Mouse (Mus musculus) limb, embryonic 15.5 days (tissue): ENCODE measurements at regions not wholly inside any gene's neighbourhood (a gene's known extent, or its start where the extent isn't known, plus 50 kb on each side); places are given as distances from the start of the nearest gene placed in this dataset.

Experiments
- ATAC-seq: fragments of 200-750 bp; cut with Nextera tagmentation; 2 replicates; pipeline ENCODE4 v1.8.0; 2017; ENCODE audit warnings: low read depth, moderate TSS enrichment; ENCODE audit not compliant: insufficient number of reproducible peaks, low FRiP score, low TSS enrichment
- H3K27ac ChIP-seq: fragments of 300-500 bp; sonication (generic); 2 replicates; pipeline ENCODE4 v1.5.1; 2015; ENCODE audit warnings: moderate library complexity, mild to moderate bottlenecking, inconsistent platforms
- H3K27me3 ChIP-seq: fragments of 300-500 bp; sonication (generic); 2 replicates; pipeline ENCODE4 v1.6.1; 2015; ENCODE audit warnings: inconsistent platforms
- H3K36me3 ChIP-seq: fragments of 300-500 bp; sonication (generic); 2 replicates; pipeline ENCODE4 v1.6.1; 2015; ENCODE audit warnings: inconsistent platforms
- H3K4me1 ChIP-seq: fragments of 300-500 bp; sonication (generic); 2 replicates; pipeline ENCODE4 v1.6.1; 2015; ENCODE audit warnings: inconsistent platforms
- H3K4me2 ChIP-seq: fragments of 300-500 bp; sonication (generic); 2 replicates; pipeline ENCODE4 v1.6.1; 2015; ENCODE audit warnings: mild to moderate bottlenecking, inconsistent platforms
- H3K4me3 ChIP-seq: fragments of 300-500 bp; sonication (generic); 2 replicates; pipeline ENCODE4 v1.5.1; 2015; ENCODE audit warnings: mild to moderate bottlenecking, inconsistent platforms
- H3K9ac ChIP-seq: fragments of 300-500 bp; sonication (generic); 2 replicates; pipeline ENCODE4 v1.6.1; 2015; ENCODE audit warnings: inconsistent platforms
- H3K9me3 ChIP-seq: fragments of 300-500 bp; sonication (generic); 2 replicates; pipeline ENCODE4 v1.6.1; 2016; ENCODE audit warnings: inconsistent platforms
- WGBS: fragments of 180-500 bp; shearing (Covaris S2); methylation state at CpG from one replicate; pipeline ENCODE4 v1.1.7; 2015; 5-methylcytosine and 5-hydroxymethylcytosine counted together

DNA sequence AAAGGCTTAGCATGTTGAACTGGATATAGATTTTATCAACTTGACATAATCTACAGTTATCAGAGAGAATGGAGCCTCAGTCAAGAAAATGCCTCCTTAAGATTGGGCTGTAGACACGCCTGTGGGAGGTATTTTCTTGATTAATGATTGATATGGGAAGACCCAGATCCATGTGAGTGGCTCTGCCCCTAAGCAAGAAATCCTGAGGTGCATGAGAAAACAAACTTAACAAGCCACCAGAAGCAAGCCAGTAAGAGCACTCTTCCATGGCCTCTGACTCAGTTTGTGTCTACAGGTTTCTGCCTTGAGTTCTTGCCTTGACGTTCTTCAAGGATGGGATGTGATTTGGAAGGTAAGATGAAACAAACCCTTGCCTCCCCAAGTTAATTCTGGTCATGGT lies 91.2 kb downstream of the Zbtb18 start:
- Histone ChIP-seq H3K36me3 (no peaks in the 10 kb centered on the region), H3K9me3 (no peaks in the 10 kb centered on the region), H3K4me2 (no peak overlapping the region), H3K27ac (no peak overlapping the region), H3K9ac (no peak overlapping the region), H3K4me1 (no peaks in the 10 kb centered on the region), H3K27me3 (no peaks in the 10 kb centered on the region), H3K4me3 (no peak overlapping the region)
- ATAC-seq: no peak
- WGBS: 63% methylated on average over 2 of the region's 2 CpGs

- Histone ChIP-seq H3K4me2 (no peak overlapping the region), H3K9ac (no peak overlapping the region), H3K4me3 (no peak overlapping the region), H3K27me3 (no peaks in the 10 kb centered on the region), H3K9me3 (no peaks in the 10 kb centered on the region), H3K4me1 (no peaks in the 10 kb centered on the region), H3K36me3 (no peaks in the 10 kb centered on the region), H3K27ac (no peak overlapping the region)
- no peak for ATAC-seq
- 68% methylated on average over 15 of the region's 15 CpGs for WGBS
Measured at GRCm38 (mm10) chr1:177545031-177545735, 103.0 kb downstream of the Zbtb18 start.

GRCm38 (mm10) chr1:177547716-177548115 lies 105.6 kb downstream of the Zbtb18 start:
- Histone ChIP-seq H3K9me3 (no peaks in the 10 kb centered on the region), H3K9ac (no peak overlapping the region), H3K4me2 (no peak overlapping the region), H3K4me3 (no peak overlapping the region), H3K36me3 (no peaks in the 10 kb centered on the region), H3K4me1 (no peaks in the 10 kb centered on the region), H3K27me3 (no peaks in the 10 kb centered on the region), H3K27ac (no peak overlapping the region)
- no peak for ATAC-seq
- WGBS: 91% methylated on average over 6 of the region's 6 CpGs

GRCm38 (mm10) chr1:177555471-177556291 lies 113.5 kb downstream of the Zbtb18 start:
- Histone ChIP-seq H3K27ac (0 out of 2 replicates have a peak overlapping the region, but pooled peaks have one; percentile 8), H3K27me3 (no peaks in the 10 kb centered on the region), H3K4me1 (peaks cover 9% of the 10 kb centered on the region; the same call in 1 of the 2 replicates), H3K4me3 (no peak overlapping the region), H3K9ac (no peak overlapping the region), H3K9me3 (no peaks in the 10 kb centered on the region), H3K36me3 (no peaks in the 10 kb centered on the region), H3K4me2 (no peak overlapping the region)
- 50% methylated on average over 15 of the region's 15 CpGs for WGBS
- peak; percentile 75 for ATAC-seq

GRCm38 (mm10) chr1:177557432-177557831 lies 115.3 kb downstream of the Zbtb18 start:
- H3K4me2 ChIP-seq: no peak overlapping the region
- no peak overlapping the region for H3K4me3 ChIP-seq
- H3K4me1 ChIP-seq: peaks cover 9% of the 10 kb centered on the region; the same call in 1 of the 2 replicates
- 71% methylated on average over 6 of the region's 6 CpGs for WGBS
- H3K27me3 ChIP-seq: no peaks in the 10 kb centered on the region
- no peak overlapping the region for H3K27ac ChIP-seq
- H3K9ac ChIP-seq: no peak overlapping the region
- no peaks in the 10 kb centered on the region for H3K9me3 ChIP-seq
- H3K36me3 ChIP-seq: no peaks in the 10 kb centered on the region
- no peak for ATAC-seq

DNA sequence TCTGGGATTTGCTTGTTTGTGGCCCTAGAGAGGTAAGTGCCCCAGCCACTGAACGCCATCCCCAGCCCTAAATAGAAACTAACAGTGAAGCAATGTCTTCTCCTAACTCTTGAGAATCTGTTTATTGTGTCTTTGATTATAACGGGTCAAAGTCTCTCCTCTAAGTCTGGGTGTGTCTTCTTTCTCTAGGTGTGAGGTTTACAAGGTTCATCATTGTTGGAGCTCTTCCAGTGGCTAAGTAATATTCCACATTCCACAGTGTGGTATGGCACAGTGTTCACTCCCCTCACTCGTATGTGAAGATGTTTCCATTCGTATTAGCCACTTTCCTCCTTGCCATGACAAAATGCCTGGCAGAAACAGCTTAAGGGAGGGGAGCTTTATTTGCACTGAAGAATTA lies 115.7 kb downstream of the Zbtb18 start:
- Histone ChIP-seq H3K4me3 (no peak overlapping the region), H3K9me3 (no peaks in the 10 kb centered on the region), H3K27me3 (no peaks in the 10 kb centered on the region), H3K4me2 (no peak overlapping the region), H3K4me1 (peaks cover 9% of the 10 kb centered on the region; the same call in 1 of the 2 replicates), H3K36me3 (no peaks in the 10 kb centered on the region), H3K9ac (no peak overlapping the region), H3K27ac (no peak overlapping the region)
- ATAC-seq: no peak
- 48% methylated on average over 4 of the region's 4 CpGs for WGBS

DNA sequence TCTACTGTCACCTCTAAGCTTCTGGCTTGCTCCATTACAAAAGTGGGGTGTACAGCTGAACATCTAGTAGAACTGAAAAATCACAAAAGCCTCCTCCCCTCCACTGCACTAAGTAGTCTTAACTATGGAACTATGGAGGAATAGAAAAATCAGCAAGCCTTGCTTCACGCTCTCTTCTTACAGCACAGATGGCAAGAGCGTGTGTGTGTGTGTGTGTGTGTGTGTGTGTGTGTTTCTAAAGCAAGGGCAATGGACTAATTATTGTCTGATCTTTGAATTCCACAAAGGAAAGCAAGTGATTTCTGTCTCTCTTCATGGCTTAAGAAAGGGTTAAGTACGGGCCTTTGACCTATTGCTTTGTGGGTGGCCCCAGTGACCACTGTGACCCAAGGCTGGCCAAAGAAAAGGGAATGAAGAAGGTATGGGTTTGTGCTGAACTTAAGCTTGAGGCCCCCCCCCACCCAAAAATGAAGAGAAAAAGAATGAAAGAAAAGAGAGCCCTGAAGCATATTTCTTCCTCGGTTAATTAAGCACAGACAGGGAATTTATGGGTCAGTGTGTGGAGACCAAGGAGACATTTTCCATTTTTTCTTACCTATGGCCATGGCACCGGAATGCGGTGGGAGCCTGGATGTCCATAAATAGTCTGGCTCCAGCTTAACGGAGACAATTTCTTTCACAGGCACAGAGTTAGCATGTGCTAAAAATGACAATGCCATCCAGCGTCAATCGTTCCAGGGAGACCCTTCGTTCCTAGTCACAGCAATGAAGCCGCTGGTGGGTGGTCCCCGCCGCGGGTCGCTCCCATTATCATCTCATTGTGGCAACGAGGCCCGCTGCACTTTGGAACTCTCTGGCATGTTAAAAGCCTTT lies 119.8 kb downstream of the Zbtb18 start:
- H3K4me2 ChIP-seq: no peak overlapping the region
- H3K4me1 ChIP-seq: 0 out of 2 replicates have a peak, but pooled peaks cover 5% of the 10 kb centered on the region
- H3K4me3 ChIP-seq: no peak overlapping the region
- no peak overlapping the region for H3K27ac ChIP-seq
- ATAC-seq: no peak
- WGBS: 67% methylated on average over 17 of the region's 17 CpGs
- H3K27me3 ChIP-seq: no peaks in the 10 kb centered on the region
- no peaks in the 10 kb centered on the region for H3K36me3 ChIP-seq
- no peaks in the 10 kb centered on the region for H3K9me3 ChIP-seq
- no peak overlapping the region for H3K9ac ChIP-seq

DNA sequence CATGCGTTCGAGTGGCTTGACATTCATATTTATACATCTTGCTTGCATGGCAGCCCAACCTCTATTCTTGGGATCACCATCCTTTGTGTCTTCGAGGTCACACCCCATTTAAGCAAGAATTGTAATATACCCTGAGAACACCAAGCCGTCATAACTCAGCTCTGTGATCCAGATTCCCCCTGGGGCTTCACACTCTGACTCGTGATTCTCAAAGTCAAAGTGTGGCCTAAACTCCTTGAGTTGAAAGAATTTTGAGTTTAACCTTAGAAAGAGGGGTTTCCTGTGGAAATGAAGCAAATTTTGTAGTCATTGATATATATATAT lies 120.4 kb downstream of the Zbtb18 start:
- H3K4me1 ChIP-seq: 0 out of 2 replicates have a peak, but pooled peaks cover 5% of the 10 kb centered on the region
- H3K9ac ChIP-seq: no peak overlapping the region
- H3K27me3 ChIP-seq: no peaks in the 10 kb centered on the region
- H3K4me2 ChIP-seq: no peak overlapping the region
- no peak overlapping the region for H3K27ac ChIP-seq
- no peak overlapping the region for H3K4me3 ChIP-seq
- ATAC-seq: no peak
- H3K9me3 ChIP-seq: no peaks in the 10 kb centered on the region
- 68% methylated on average over 5 of the region's 5 CpGs for WGBS
- H3K36me3 ChIP-seq: no peaks in the 10 kb centered on the region

DNA sequence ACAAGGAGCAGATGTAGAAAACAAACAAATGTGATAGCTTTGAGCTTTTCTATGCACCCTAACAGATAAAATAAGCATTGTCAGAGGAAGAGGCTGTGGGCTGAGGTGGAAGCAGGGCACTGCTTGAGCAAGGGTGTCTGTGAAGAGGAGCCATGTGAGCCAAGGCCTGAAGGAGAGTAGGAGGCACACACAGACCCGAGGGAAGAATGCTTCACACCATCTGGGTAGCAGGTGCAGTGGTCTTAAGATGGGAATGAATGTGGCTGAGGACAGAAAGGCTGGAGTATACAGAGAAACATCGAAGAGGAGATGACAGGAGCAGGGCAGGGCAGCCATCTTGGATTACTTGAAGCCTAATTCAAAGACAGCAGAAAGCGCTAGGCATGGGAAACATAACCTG lies 123.5 kb downstream of the Zbtb18 start:
- Histone ChIP-seq H3K27me3 (no peaks in the 10 kb centered on the region), H3K36me3 (no peaks in the 10 kb centered on the region), H3K4me1 (no peaks in the 10 kb centered on the region), H3K4me3 (no peak overlapping the region), H3K9me3 (no peaks in the 10 kb centered on the region), H3K4me2 (no peak overlapping the region), H3K9ac (no peak overlapping the region), H3K27ac (no peak overlapping the region)
- WGBS: 73% methylated on average over 3 of the region's 3 CpGs
- no peak for ATAC-seq

- Histone ChIP-seq H3K9me3 (no peaks in the 10 kb centered on the region), H3K36me3 (no peaks in the 10 kb centered on the region), H3K9ac (no peak overlapping the region), H3K4me2 (no peak overlapping the region), H3K27me3 (no peaks in the 10 kb centered on the region), H3K4me1 (no peaks in the 10 kb centered on the region), H3K27ac (no peak overlapping the region), H3K4me3 (no peak overlapping the region)
- no peak for ATAC-seq
- 77% methylated on average over 9 of the region's 9 CpGs for WGBS
Measured at GRCm38 (mm10) chr1:177568056-177568816, 126.1 kb downstream of the Zbtb18 start.

DNA sequence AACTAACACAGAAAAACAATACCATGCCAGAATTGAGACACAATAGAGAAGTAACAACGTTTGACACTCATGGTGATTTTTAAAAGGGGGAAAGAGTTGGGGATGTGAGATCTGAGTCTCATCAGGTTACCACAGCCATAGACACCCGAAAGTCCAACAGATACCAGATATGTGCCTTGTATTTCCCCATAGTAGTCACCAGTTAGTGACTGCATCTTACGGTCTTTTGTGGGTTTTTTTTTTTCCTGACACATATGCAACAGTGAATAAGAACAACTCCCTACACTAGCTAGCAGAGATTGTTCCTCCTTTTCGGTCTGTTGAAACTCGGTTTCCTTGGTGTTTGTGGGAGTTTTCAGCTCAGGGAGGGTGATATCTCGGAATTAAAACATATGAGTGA lies 127.4 kb downstream of the Zbtb18 start:
- no peak overlapping the region for H3K4me2 ChIP-seq
- H3K9me3 ChIP-seq: no peaks in the 10 kb centered on the region
- 87% methylated on average over 6 of the region's 6 CpGs for WGBS
- H3K4me1 ChIP-seq: no peaks in the 10 kb centered on the region
- ATAC-seq: no peak
- no peak overlapping the region for H3K9ac ChIP-seq
- no peak overlapping the region for H3K4me3 ChIP-seq
- H3K36me3 ChIP-seq: no peaks in the 10 kb centered on the region
- H3K27me3 ChIP-seq: no peaks in the 10 kb centered on the region
- H3K27ac ChIP-seq: no peak overlapping the region
